Mouse (Mus musculus) CH12.LX (cell line): ENCODE measurements around the gene Mapk6. TPM values are rescaled to one million over a fixed set of nuclear protein-coding genes. Genes with fewer than 3 reads are reported as not detected.

Experiments
- DNase-seq: peaks from one replicate; pipeline ENCODE4 v3.0.0-alpha.2; 2013; ENCODE audit errors: extremely low read depth
- H3K27ac ChIP-seq: 2 replicates; pipeline ENCODE4 v1.5.1; 2012; ENCODE audit warnings: low read depth, mild to moderate bottlenecking, control low read depth, moderate library complexity; ENCODE audit not compliant: insufficient read depth
- H3K27me3 ChIP-seq: replicated peaks from 2 replicates; pipeline ENCODE3; 2012; ENCODE audit warnings: inconsistent platforms
- H3K36me3 ChIP-seq, 2 experiments: replicated peaks in 1 of 2; 2 replicates each; pipeline versions ENCODE3 to v1.6.1; 2012; ENCODE audit warnings: inconsistent platforms in 1 of 2, low read length in 1 of 2, mild to moderate bottlenecking in 1 of 2, mixed read lengths in 1 of 2, moderate library complexity in 1 of 2; ENCODE audit not compliant: control insufficient read depth in 1 of 2, insufficient read depth in 1 of 2
- H3K4me1 ChIP-seq, 2 experiments: 2 replicates each; pipeline ENCODE4 v1.6.1; 2012; ENCODE audit warnings: inconsistent platforms in 1 of 2, moderate library complexity in 1 of 2; ENCODE audit not compliant: insufficient read depth in 2 of 2, control insufficient read depth in 1 of 2
- H3K4me2 ChIP-seq: 2 replicates; pipeline ENCODE4 v1.6.1; 2012; ENCODE audit warnings: low read depth, mild to moderate bottlenecking, control low read depth; ENCODE audit not compliant: poor library complexity, insufficient read depth, severe bottlenecking
- H3K4me3 ChIP-seq, 3 experiments: fragments of 150-350 bp in 1 of 3; sonication (generic) in 1 of 3; replicated peaks in 1 of 3; 2 replicates each; pipeline versions ENCODE3 to v1.5.1; 2011 to 2012; ENCODE audit warnings: low read depth in 2 of 3, low read length in 2 of 3, mild to moderate bottlenecking in 2 of 3, moderate library complexity in 2 of 3, control low read depth in 1 of 3, improper control_type of control experiment in 1 of 3, inconsistent platforms in 1 of 3, mixed read lengths in 1 of 3; ENCODE audit not compliant: poor library complexity in 1 of 3
- H3K79me2 ChIP-seq: replicated peaks from 2 replicates; pipeline ENCODE4 v1.6.1; 2012; ENCODE audit warnings: mild to moderate bottlenecking, moderate library complexity; ENCODE audit not compliant: control insufficient read depth, poor library complexity, insufficient read depth, severe bottlenecking; ENCODE audit errors: extremely low read depth
- H3K9ac ChIP-seq: 2 replicates; pipeline ENCODE4 v1.6.1; 2012; ENCODE audit warnings: low read depth, mild to moderate bottlenecking, control low read depth, moderate library complexity; ENCODE audit not compliant: insufficient read depth
- H3K9me3 ChIP-seq: replicated peaks from 2 replicates; pipeline ENCODE3; 2012; ENCODE audit warnings: low read length, inconsistent platforms, mixed read lengths
- BHLHE40 ChIP-seq: IDR thresholded peaks from 2 replicates; pipeline ENCODE4 v1.6.1; 2011; ENCODE audit warnings: mild to moderate bottlenecking, low read depth, low read length, improper control_type of control experiment
- CHD1 ChIP-seq: IDR thresholded peaks from 2 replicates; pipeline ENCODE4 v1.6.1; 2012; ENCODE audit warnings: low read depth, low read length, improper control_type of control experiment, inconsistent platforms
- CHD2 ChIP-seq: IDR thresholded peaks from 2 replicates; pipeline ENCODE4 v1.6.1; 2011; ENCODE audit warnings: low read length, improper control_type of control experiment
- CTCF ChIP-seq, 2 experiments: IDR thresholded peaks in 1 of 2; conservative IDR thresholded peaks in 1 of 2; 2 replicates each; pipeline ENCODE4 v1.5.1; 2011 to 2012; ENCODE audit warnings: low read depth in 2 of 2, low read length in 2 of 2, improper control_type of control experiment in 1 of 2, inconsistent platforms in 1 of 2, mild to moderate bottlenecking in 1 of 2, moderate library complexity in 1 of 2
- E2F4 ChIP-seq: IDR thresholded peaks from 2 replicates; pipeline ENCODE4 v1.6.1; 2011; ENCODE audit warnings: low read depth, low read length, improper control_type of control experiment; ENCODE audit not compliant: insufficient replicate concordance
- ELF1 ChIP-seq: IDR thresholded peaks from 2 replicates; pipeline ENCODE4 v1.6.1; 2014; ENCODE audit warnings: low read depth, mild to moderate bottlenecking, inconsistent platforms, low read length, improper control_type of control experiment
- EP300 ChIP-seq: IDR thresholded peaks from 2 replicates; pipeline ENCODE4 v1.6.1; 2011; ENCODE audit warnings: low read length, improper control_type of control experiment
- ETS1 ChIP-seq: conservative IDR thresholded peaks from 2 replicates; pipeline ENCODE4 v1.6.1; 2012; ENCODE audit warnings: low read depth, mild to moderate bottlenecking, inconsistent platforms, low read length, improper control_type of control experiment, moderate library complexity
- HCFC1 ChIP-seq: IDR thresholded peaks from 2 replicates; pipeline ENCODE4 v1.6.1; 2012; ENCODE audit warnings: low read depth, mild to moderate bottlenecking, inconsistent platforms, low read length, improper control_type of control experiment
- IRF4 ChIP-seq: IDR thresholded peaks from 2 replicates; pipeline ENCODE4 v1.6.1; 2014; ENCODE audit warnings: low read depth, mild to moderate bottlenecking, inconsistent platforms, low read length, improper control_type of control experiment
- JUN ChIP-seq: IDR thresholded peaks from 2 replicates; pipeline ENCODE4 v1.6.1; 2011; ENCODE audit warnings: low read depth, mild to moderate bottlenecking, low read length, improper control_type of control experiment, moderate library complexity; ENCODE audit not compliant: insufficient read depth
- JUND ChIP-seq: conservative IDR thresholded peaks from 2 replicates; pipeline ENCODE4 v1.6.1; 2011; ENCODE audit warnings: low read depth, low read length, improper control_type of control experiment
- MAFK ChIP-seq: IDR thresholded peaks from 2 replicates; pipeline ENCODE4 v1.6.1; 2011; ENCODE audit warnings: low read length, improper control_type of control experiment; ENCODE audit not compliant: insufficient replicate concordance
- MAZ ChIP-seq: IDR thresholded peaks from 2 replicates; pipeline ENCODE4 v1.6.1; 2012; ENCODE audit warnings: low read depth, mild to moderate bottlenecking, inconsistent platforms, low read length, improper control_type of control experiment, moderate library complexity
- MEF2A ChIP-seq: IDR thresholded peaks from 2 replicates; pipeline ENCODE4 v1.6.1; 2014; ENCODE audit warnings: low read depth, mild to moderate bottlenecking, inconsistent platforms, low read length, improper control_type of control experiment, borderline replicate concordance
- MYC ChIP-seq: IDR thresholded peaks from 2 replicates; pipeline ENCODE4 v1.6.1; 2011; ENCODE audit warnings: low read depth, mild to moderate bottlenecking, improper control_type of control experiment, low read length
- NELFE ChIP-seq: IDR thresholded peaks from 2 replicates; pipeline ENCODE4 v1.6.1; 2011; ENCODE audit warnings: low read depth, low read length, improper control_type of control experiment
- NRF1 ChIP-seq: IDR thresholded peaks from 2 replicates; pipeline ENCODE4 v1.6.1; 2014; ENCODE audit warnings: low read depth, mild to moderate bottlenecking, inconsistent platforms, low read length, improper control_type of control experiment, moderate library complexity
- PAX5 ChIP-seq: IDR thresholded peaks from 2 replicates; pipeline ENCODE4 v1.6.1; 2012; ENCODE audit warnings: low read length, inconsistent platforms, mixed read lengths
- POLR2A ChIP-seq: IDR thresholded peaks from 2 replicates; pipeline ENCODE4 v1.6.1; 2011; ENCODE audit warnings: low read depth, mild to moderate bottlenecking, improper control_type of control experiment, low read length
- POLR2AphosphoS2 ChIP-seq: IDR thresholded peaks from 2 replicates; pipeline ENCODE4 v1.6.1; 2011; ENCODE audit warnings: low read depth, low read length, improper control_type of control experiment
- SIN3A ChIP-seq: IDR thresholded peaks from 2 replicates; pipeline ENCODE4 v1.6.1; 2012; ENCODE audit warnings: low read length, improper control_type of control experiment, inconsistent platforms
- TBP ChIP-seq: conservative IDR thresholded peaks from 2 replicates; pipeline ENCODE4 v1.6.1; 2011; ENCODE audit warnings: low read depth, low read length, improper control_type of control experiment
- TCF12 ChIP-seq: IDR thresholded peaks from 2 replicates; pipeline ENCODE4 v1.6.1; 2014; ENCODE audit warnings: low read depth, mild to moderate bottlenecking, inconsistent platforms, low read length, improper control_type of control experiment
- USF2 ChIP-seq: conservative IDR thresholded peaks from 2 replicates; pipeline ENCODE4 v1.6.1; 2011; ENCODE audit warnings: low read depth, low read length, improper control_type of control experiment
- ZKSCAN1 ChIP-seq: IDR thresholded peaks from 2 replicates; pipeline ENCODE4 v1.6.1; 2012; ENCODE audit warnings: low read depth, inconsistent platforms, low read length, improper control_type of control experiment, borderline replicate concordance
- ZNF384 ChIP-seq: IDR thresholded peaks from 2 replicates; pipeline ENCODE4 v1.6.1; 2012; ENCODE audit warnings: low read depth, low read length, improper control_type of control experiment, inconsistent platforms
- dilution Hi-C: fragments of 300-500 bp; cut with MboI; formaldehyde crosslinking; loops from 2 replicates; pipeline ENCODE4 v1.14.3; 2020; ENCODE audit warnings: low sequenced_read_pairs; ENCODE audit not compliant: extremely low pct_unique_long_range_greater_than_20kb, extremely low pct_ligation_motif_present
- in situ Hi-C: fragments of 300-500 bp; cut with MboI; formaldehyde crosslinking; loops from 3 replicates; pipeline ENCODE4 v1.14.3; 2019; ENCODE audit warnings: low sequenced_read_pairs, low pct_ligation_motif_present, low pct_unique_long_range_greater_than_20kb, mixed read lengths
- polyA plus RNA-seq: library from polyadenylated mRNA; unstranded; fragments of >175 nt; gene quantifications from 2 replicates; pipeline ENCODE4 v1.2.1, GENCODE M21; 2012; ENCODE audit warnings: low read depth; ENCODE audit not compliant: insufficient read length
- total RNA-seq, 2 experiments: library from RNA; depleted of rRNA; stranded (reverse); fragments of 300-350 nt in 1 of 2; fragments of >200 nt in 1 of 2; gene quantifications; 2 replicates each; pipeline ENCODE4 v1.2.3; 2012 to 2014

The Mapk6 gene
- total and polyA plus RNA-seq, 3 experiments = 23.3 to 62.2 (median 34.2) TPM

GRCm38 (mm10) chr9:75407803-75408202 lies 2.0 kb downstream of the Mapk6 start:
- Histone ChIP-seq H3K27ac (no peak overlapping the region), H3K4me3 (peak overlapping the region; percentile 16 to 88 (median 83)), H3K9ac (peak overlapping the region; percentile 87; the same call in 1 of the 2 replicates), H3K27me3 (no peaks in the 10 kb centered on the region), H3K4me2 (peak overlapping the region; percentile 71), H3K36me3 (peaks cover 0 to 15% of the 10 kb centered on the region in 2 experiments), H3K4me1 (peaks cover 0 to 59% of the 10 kb centered on the region in 2 experiments; a peak in 3 of 4 replicates), H3K9me3 (no peaks in the 10 kb centered on the region), H3K79me2 (peaks cover 59% of the 10 kb centered on the region)
- TF ChIP-seq IRF4 (peak; percentile 66), POLR2A (peak; percentile 70), MAZ (no peak), ETS1 (peak; percentile 54), TBP (no peak; the same call in none of the 2 replicates), HCFC1 (0 out of 2 replicates have a peak, but pooled peaks have one; percentile 27), E2F4 (peak; percentile 51; the same call in 1 of the 2 replicates), JUN (peak; percentile 78), POLR2AphosphoS2 (peak; percentile 58; the same call in 1 of the 2 replicates), NELFE (peak; percentile 57; the same call in 1 of the 2 replicates), MAFK (peak; percentile 88; the same call in 1 of the 2 replicates), MEF2A (peak; percentile 53; the same call in 1 of the 2 replicates), CTCF (conservative IDR thresholded peaks at IDR 0.05 in 1 of 2, IDR thresholded peaks at IDR 0.05 in 1 of 2; ENCODE audit: low read depth in 2 of 2, low read length in 2 of 2) (no peak), BHLHE40 (0 out of 2 replicates have a peak, but pooled peaks have one; percentile 21), ZNF384 (peak; percentile 97), JUND (peak; percentile 83), EP300 (peak; percentile 58), SIN3A (no peak), TCF12 (peak; percentile 40; the same call in 1 of the 2 replicates)
- dilution Hi-C loops (no loop called here), in situ Hi-C loops (no loop called here)
- DNase-seq = peak; percentile 84

- no peak for DNase-seq
- Histone ChIP-seq H3K9ac (no peak overlapping the region), H3K27me3 (no peaks in the 10 kb centered on the region), H3K4me1 (peaks cover 3 to 61% of the 10 kb centered on the region in 2 experiments), H3K4me3 (no peak overlapping the region), H3K4me2 (peak overlapping the region; percentile 50; the same call in 1 of the 2 replicates), H3K27ac (no peak overlapping the region), H3K9me3 (no peaks in the 10 kb centered on the region), H3K79me2 (peaks cover 74% of the 10 kb centered on the region), H3K36me3 (peaks cover 0 to 19% of the 10 kb centered on the region in 2 experiments)
- dilution Hi-C loops (no loop called here), in situ Hi-C loops (no loop called here)
- TF ChIP-seq USF2 (no peak), POLR2A (no peak), ELF1 (no peak), NELFE (no peak), CHD1 (no peak), NRF1 (no peak), SIN3A (no peak), ZKSCAN1 (no peak), CHD2 (no peak), ETS1 (no peak), MYC (no peak), PAX5 (no peak), E2F4 (no peak), POLR2AphosphoS2 (no peak)
Observed at GRCm38 (mm10) chr9:75406121-75406520, 3.7 kb downstream of the Mapk6 start.
